Mouse (Mus musculus): ENCODE measurements around the gene E4f1.

DNA sequence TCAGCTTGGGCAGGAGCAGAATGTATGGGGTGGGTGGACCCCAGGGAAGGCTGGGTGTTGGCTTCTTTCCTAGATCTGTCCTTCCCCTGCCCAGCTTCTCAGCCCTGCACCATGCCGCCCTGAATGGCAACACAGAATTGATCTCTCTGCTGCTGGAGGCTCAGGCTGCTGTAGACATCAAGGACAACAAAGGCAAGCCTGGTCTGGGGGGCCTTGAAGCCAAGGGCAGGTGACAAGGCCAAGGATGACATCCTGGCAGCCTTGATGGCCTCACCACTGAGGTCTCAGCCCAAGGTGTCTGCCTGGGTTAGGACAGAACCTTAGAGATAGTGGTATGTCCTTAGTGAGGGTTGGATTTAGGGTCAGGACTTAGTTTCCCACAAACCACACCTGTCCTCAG is 25.9 kb upstream of the E4f1 start:
- TF ChIP-seq GATA1 (IDR thresholded peaks at IDR 0.05; ENCODE audit: borderline replicate concordance, low read length) (no peak), FLI1 (IDR thresholded peaks at IDR 0.05; ENCODE audit: low read length) (no peak)
